Mouse (Mus musculus) thymus, adult 18-20 months (tissue): ENCODE measurements around the gene Dctpp1.

Experiments used
- DNase-seq, 2 experiments: peaks; one replicate each; pipeline ENCODE4 v3.0.0; 2022; ENCODE audit warnings: mixed read lengths in 2 of 2

Gene Dctpp1

GRCm38 (mm10) chr7:127208553-127209438 lies 51.7 kb downstream of the Dctpp1 start, which contains the start of gene Mylpf:
TSS of gene Mylpf (plus strand) at chr7:127208890.
- peak; percentile 91 to 92 for DNase-seq

- no peak for DNase-seq
Measured at GRCm38 (mm10) chr7:127208295-127208552, 52.3 kb downstream of the Dctpp1 start, which contains the start of gene Tbc1d10b. TSS of gene Tbc1d10b (minus strand) at chr7:127208468.

GRCm38 (mm10) chr7:127207374-127208294 lies 52.9 kb downstream of the Dctpp1 start:
- DNase-seq, result peak; percentile 55 to 63
